Mouse (Mus musculus) C2C12 (cell line): ENCODE measurements around the gene Hmgcl. TPM values are rescaled to one million over a fixed set of nuclear protein-coding genes. Genes with fewer than 3 reads are reported as not detected.
A peak's percentile ranks its signal among the peaks of the same experiment; 100 is the strongest.

Experiments used
- H3K27me3 ChIP-seq: one replicate; pipeline ENCODE4 v1.6.1; 2011; ENCODE audit not compliant: control insufficient read depth, insufficient read depth, insufficient read length
- H3K36me3 ChIP-seq: one replicate; pipeline ENCODE4 v1.6.1; 2011; ENCODE audit not compliant: control insufficient read depth, insufficient read depth
- H3K4me3 ChIP-seq: one replicate; pipeline ENCODE4 v1.5.1; 2011; ENCODE audit warnings: mild to moderate bottlenecking, control low read depth; ENCODE audit not compliant: poor library complexity, insufficient read depth, severe bottlenecking
- H3K79me2 ChIP-seq: one replicate; pipeline ENCODE4 v1.6.1; 2011; ENCODE audit not compliant: control insufficient read depth, insufficient read depth
- H3K79me3 ChIP-seq: one replicate; pipeline ENCODE4 v1.6.1; 2011; ENCODE audit warnings: low read depth, control low read depth
- H3ac ChIP-seq: one replicate; pipeline ENCODE3; 2011; ENCODE audit warnings: low read depth; ENCODE audit not compliant: control insufficient read depth, insufficient read length
- CEBPB ChIP-seq: IDR thresholded peaks from one replicate; pipeline ENCODE4 v1.6.1; 2011; ENCODE audit warnings: low read depth, mild to moderate bottlenecking, control low read depth, moderate library complexity
- CTCF ChIP-seq: IDR thresholded peaks from one replicate; pipeline ENCODE4 v1.5.1; 2011; ENCODE audit not compliant: control insufficient read depth, insufficient read depth, insufficient read length
- FOSL1 ChIP-seq: IDR thresholded peaks from one replicate; pipeline ENCODE4 v1.8.0; 2011; ENCODE audit warnings: mild to moderate bottlenecking, low read length; ENCODE audit not compliant: poor library complexity, insufficient read depth, severe bottlenecking
- MAX ChIP-seq: IDR thresholded peaks from one replicate; pipeline ENCODE4 v1.6.1; 2011; ENCODE audit warnings: mild to moderate bottlenecking, control low read depth
- MYOD1 ChIP-seq: IDR thresholded peaks from one replicate; pipeline ENCODE4 v1.6.1; 2011; ENCODE audit warnings: low read depth; ENCODE audit not compliant: control insufficient read depth, insufficient read length
- MYOG ChIP-seq: IDR thresholded peaks from one replicate; pipeline ENCODE4 v1.6.1; 2011; ENCODE audit not compliant: control insufficient read depth, insufficient read length; ENCODE audit errors: extremely low read depth
- USF1 ChIP-seq: IDR thresholded peaks from one replicate; pipeline ENCODE4 v1.6.1; 2011; ENCODE audit warnings: low read depth, mild to moderate bottlenecking, control low read depth, moderate library complexity
- polyA plus RNA-seq: library from polyadenylated mRNA; unstranded; fragments of >200 nt; fragmentation: generic; extraction: Trizol; gene quantifications from one replicate; pipeline ENCODE4 v1.2.1, GENCODE M21; 2012; ENCODE audit warnings: missing spikeins

Gene Hmgcl
- polyA plus RNA-seq, 1 experiment = 24.3 TPM

GRCm38 (mm10) chr4:135949475-135949874, 3.2 kb downstream of the Hmgcl start:
- no peaks in the 10 kb centered on the region for H3K27me3 ChIP-seq

GRCm38 (mm10) chr4:135949911-135950310, 3.7 kb downstream of the Hmgcl start:
- no peaks in the 10 kb centered on the region for H3K27me3 ChIP-seq
- no peaks in the 10 kb centered on the region for H3K36me3 ChIP-seq
- peaks cover 1% of the 10 kb centered on the region for H3K79me3 ChIP-seq
- H3ac ChIP-seq = no peak overlapping the region
- TF ChIP-seq USF1 = no peak
- TF ChIP-seq MYOD1 = no peak
- TF ChIP-seq FOSL1 = no peak
- TF ChIP-seq CTCF = no peak
- TF ChIP-seq MYOG = no peak
- TF ChIP-seq MAX = no peak
- TF ChIP-seq CEBPB = no peak
- H3K4me3 ChIP-seq = no peak overlapping the region
- peaks cover 16% of the 10 kb centered on the region for H3K79me2 ChIP-seq

More at GRCm38 (mm10) chr4:135949475-135949874, 3.2 kb downstream of the Hmgcl start:
- H3K36me3 ChIP-seq = no peaks in the 10 kb centered on the region
- no peak overlapping the region for H3K4me3 ChIP-seq
- TF ChIP-seq CEBPB = no peak
- peaks cover 1% of the 10 kb centered on the region for H3K79me3 ChIP-seq
- no peak overlapping the region for H3ac ChIP-seq
- peaks cover 16% of the 10 kb centered on the region for H3K79me2 ChIP-seq

- H3K79me3 ChIP-seq = peaks cover 1% of the 10 kb centered on the region
- no peak overlapping the region for H3K4me3 ChIP-seq
- H3ac ChIP-seq = no peak overlapping the region
- TF ChIP-seq USF1 (no peak), FOSL1 (no peak), MYOD1 (no peak), CEBPB (no peak), MAX (no peak), CTCF (no peak), MYOG (no peak)
- peaks cover 16% of the 10 kb centered on the region for H3K79me2 ChIP-seq
- no peaks in the 10 kb centered on the region for H3K27me3 ChIP-seq
- no peaks in the 10 kb centered on the region for H3K36me3 ChIP-seq
These were observed 4.1 kb downstream of the Hmgcl start for GRCm38 (mm10) chr4:135950365-135950764.

GRCm38 (mm10) chr4:135951505-135951904, 5.3 kb downstream of the Hmgcl start:
- H3K79me2 ChIP-seq = peaks cover 15% of the 10 kb centered on the region
- TF ChIP-seq MAX (no peak), CTCF (no peak), USF1 (no peak), MYOG (no peak), FOSL1 (no peak), CEBPB (no peak), MYOD1 (no peak)
- H3K79me3 ChIP-seq = peaks cover 1% of the 10 kb centered on the region
- no peaks in the 10 kb centered on the region for H3K27me3 ChIP-seq
- H3K4me3 ChIP-seq = no peak overlapping the region
- no peak overlapping the region for H3ac ChIP-seq
- peaks cover 4% of the 10 kb centered on the region for H3K36me3 ChIP-seq

- no peaks in the 10 kb centered on the region for H3K79me3 ChIP-seq
- TF ChIP-seq MAX (no peak), CTCF (no peak), MYOD1 (no peak)
These were observed 6.9 kb downstream of the Hmgcl start for GRCm38 (mm10) chr4:135953179-135953578.

DNA sequence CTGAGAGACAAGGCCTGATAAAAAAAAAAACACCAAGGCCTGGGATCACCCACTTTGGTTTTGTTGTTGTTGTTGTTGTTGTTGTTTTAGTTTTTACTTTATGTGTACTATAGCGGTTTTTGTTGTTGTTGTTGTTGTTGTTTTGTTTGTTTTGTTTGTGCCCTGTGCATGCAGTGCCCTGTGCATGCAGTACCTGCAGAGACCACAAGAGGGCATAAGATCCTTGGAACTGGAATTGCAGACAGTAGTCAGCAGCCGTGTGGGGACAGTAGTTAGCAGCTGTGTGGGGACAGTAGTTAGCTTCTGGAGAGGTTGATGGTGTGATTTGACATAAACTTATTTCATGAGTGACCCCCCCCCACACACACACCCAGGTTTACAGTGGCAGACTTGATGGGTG, 8.0 kb downstream of the Hmgcl start:
- TF ChIP-seq CTCF = peak; percentile 9
- TF ChIP-seq MYOD1 = no peak
- no peak for TF ChIP-seq CEBPB
- TF ChIP-seq MYOG = no peak
- no peak for TF ChIP-seq FOSL1
- H3K36me3 ChIP-seq = peaks cover 4% of the 10 kb centered on the region

More at GRCm38 (mm10) chr4:135953179-135953578, 6.9 kb downstream of the Hmgcl start:
- Histone ChIP-seq H3K79me2 (no peaks in the 10 kb centered on the region), H3K27me3 (no peaks in the 10 kb centered on the region), H3ac (no peak overlapping the region), H3K4me3 (no peak overlapping the region), H3K36me3 (peaks cover 4% of the 10 kb centered on the region)

More for the DNA sequence above, 8.0 kb downstream of the Hmgcl start:
- H3ac ChIP-seq = no peak overlapping the region
- H3K27me3 ChIP-seq = no peaks in the 10 kb centered on the region
- no peaks in the 10 kb centered on the region for H3K79me2 ChIP-seq
- no peaks in the 10 kb centered on the region for H3K79me3 ChIP-seq
- no peak overlapping the region for H3K4me3 ChIP-seq
